Mouse (Mus musculus) small intestine, adult 2 months (tissue): ENCODE measurements at regions not wholly inside any gene's neighbourhood (a gene's known extent, or its start where the extent isn't known, plus 50 kb on each side); places are given as distances from the start of the nearest gene placed in this dataset.

Source experiments
- H3K27ac ChIP-seq: fragments of 200-500 bp; 2 replicates; pipeline ENCODE4 v1.5.1; 2012; ENCODE audit warnings: low read depth, low read length, control low read depth, inconsistent platforms; ENCODE audit not compliant: insufficient read depth
- H3K27me3 ChIP-seq: fragments of 200-500 bp; 2 replicates; pipeline ENCODE4 v1.6.1; 2012; ENCODE audit warnings: mild to moderate bottlenecking, moderate library complexity, low read length, inconsistent platforms; ENCODE audit not compliant: control insufficient read depth, insufficient read depth
- H3K36me3 ChIP-seq: fragments of 200-500 bp; 2 replicates; pipeline ENCODE4 v1.6.1; 2012; ENCODE audit warnings: mild to moderate bottlenecking, low read length, control low read depth, inconsistent platforms; ENCODE audit not compliant: control insufficient read depth, insufficient read depth
- H3K4me1 ChIP-seq: fragments of 200-500 bp; 2 replicates; pipeline ENCODE4 v1.6.1; 2012; ENCODE audit warnings: low read length, inconsistent platforms, mixed read lengths; ENCODE audit not compliant: control insufficient read depth, insufficient read depth, insufficient read length
- H3K4me3 ChIP-seq: fragments of 200-500 bp; 2 replicates; pipeline ENCODE4 v1.5.1; 2012; ENCODE audit warnings: low read depth, mild to moderate bottlenecking, control low read depth, inconsistent platforms, low read length, moderate library complexity
- CTCF ChIP-seq: fragments of 200-500 bp; IDR thresholded peaks from 2 replicates; pipeline ENCODE4 v1.5.1; 2012; ENCODE audit warnings: low read depth, mild to moderate bottlenecking, control low read depth, inconsistent platforms, low read length, moderate library complexity, mixed read lengths; ENCODE audit not compliant: insufficient replicate concordance, insufficient read length; ENCODE audit errors: extremely low read depth
- POLR2A ChIP-seq: fragments of 200-500 bp; IDR thresholded peaks from 2 replicates; pipeline ENCODE4 v1.6.1; 2012; ENCODE audit warnings: low read depth, mild to moderate bottlenecking, control low read depth, inconsistent platforms, low read length, moderate library complexity
- WGBS: fragments of 180-500 bp; shearing (Covaris S2); methylation state at CpG from one replicate; pipeline ENCODE4 v1.1.7; 2018; 5-methylcytosine and 5-hydroxymethylcytosine counted together

- Histone ChIP-seq H3K27ac (no peak overlapping the region), H3K4me1 (no peaks in the 10 kb centered on the region), H3K36me3 (no peaks in the 10 kb centered on the region), H3K27me3 (0 out of 2 replicates have a peak, but pooled peaks cover 3% of the 10 kb centered on the region), H3K4me3 (no peak overlapping the region)
- WGBS = 76% methylated on average over 3 of the region's 3 CpGs
- TF ChIP-seq POLR2A (no peak), CTCF (no peak)
Measured at GRCm38 (mm10) chr6:49966555-49966954, 143.5 kb upstream of the Mpp6 start.

- Histone ChIP-seq H3K4me1 (no peaks in the 10 kb centered on the region), H3K36me3 (no peaks in the 10 kb centered on the region), H3K4me3 (no peak overlapping the region), H3K27me3 (no peaks in the 10 kb centered on the region), H3K27ac (no peak overlapping the region)
- TF ChIP-seq CTCF (no peak), POLR2A (no peak)
- WGBS = 66% methylated on average over 7 of the region's 7 CpGs
Measured at GRCm38 (mm10) chr6:49973258-49973865, 136.7 kb upstream of the Mpp6 start.

DNA sequence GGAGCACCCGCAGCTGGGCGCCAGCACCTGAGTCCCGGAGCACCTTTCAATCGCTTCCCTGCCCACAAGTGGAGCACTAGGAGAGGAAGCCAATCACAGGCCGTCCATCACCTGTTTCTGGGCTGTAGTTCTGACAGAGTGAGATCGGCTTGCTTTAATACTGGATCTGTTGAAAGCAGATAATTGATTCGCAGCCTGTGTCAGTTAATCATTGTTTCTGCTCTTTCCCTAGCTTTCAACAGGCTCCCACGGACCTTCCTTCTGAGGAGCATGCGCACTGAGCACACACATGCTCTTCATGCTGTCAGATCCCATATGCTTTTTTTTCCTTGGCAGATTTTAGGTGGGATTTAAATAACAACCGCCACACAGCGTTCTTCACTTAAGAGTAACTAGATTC is 132.3 kb upstream of the Mpp6 start:
- WGBS = 48% methylated on average over 11 of the region's 11 CpGs

GRCm38 (mm10) chr6:49983740-49984139 is 126.3 kb upstream of the Mpp6 start:
- Histone ChIP-seq H3K27me3 (no peaks in the 10 kb centered on the region), H3K27ac (no peak overlapping the region), H3K4me3 (no peak overlapping the region), H3K4me1 (no peaks in the 10 kb centered on the region), H3K36me3 (no peaks in the 10 kb centered on the region)
- 84% methylated on average over 4 of the region's 4 CpGs for WGBS
- TF ChIP-seq POLR2A (no peak), CTCF (no peak)

More for the DNA sequence above, 132.3 kb upstream of the Mpp6 start:
- no peak overlapping the region for H3K4me3 ChIP-seq
- H3K27ac ChIP-seq = no peak overlapping the region
- H3K36me3 ChIP-seq = no peaks in the 10 kb centered on the region
- TF ChIP-seq CTCF (no peak), POLR2A (no peak)
- no peaks in the 10 kb centered on the region for H3K27me3 ChIP-seq
- H3K4me1 ChIP-seq = no peaks in the 10 kb centered on the region

GRCm38 (mm10) chr6:49985127-49985526 is 124.9 kb upstream of the Mpp6 start:
- TF ChIP-seq POLR2A (no peak), CTCF (no peak)
- 9% methylated on average over 6 of the region's 6 CpGs for WGBS
- no peaks in the 10 kb centered on the region for H3K4me1 ChIP-seq

GRCm38 (mm10) chr6:49987141-49987540 is 122.9 kb upstream of the Mpp6 start:
- H3K36me3 ChIP-seq = no peaks in the 10 kb centered on the region
- H3K4me3 ChIP-seq = no peak overlapping the region
- TF ChIP-seq CTCF = no peak
- TF ChIP-seq POLR2A = no peak
- 94% methylated on average over 5 of the region's 5 CpGs for WGBS
- no peaks in the 10 kb centered on the region for H3K4me1 ChIP-seq
- no peak overlapping the region for H3K27ac ChIP-seq
- H3K27me3 ChIP-seq = no peaks in the 10 kb centered on the region

More at GRCm38 (mm10) chr6:49985127-49985526, 124.9 kb upstream of the Mpp6 start:
- H3K36me3 ChIP-seq = no peaks in the 10 kb centered on the region
- no peak overlapping the region for H3K4me3 ChIP-seq
- H3K27me3 ChIP-seq = no peaks in the 10 kb centered on the region
- no peak overlapping the region for H3K27ac ChIP-seq

DNA sequence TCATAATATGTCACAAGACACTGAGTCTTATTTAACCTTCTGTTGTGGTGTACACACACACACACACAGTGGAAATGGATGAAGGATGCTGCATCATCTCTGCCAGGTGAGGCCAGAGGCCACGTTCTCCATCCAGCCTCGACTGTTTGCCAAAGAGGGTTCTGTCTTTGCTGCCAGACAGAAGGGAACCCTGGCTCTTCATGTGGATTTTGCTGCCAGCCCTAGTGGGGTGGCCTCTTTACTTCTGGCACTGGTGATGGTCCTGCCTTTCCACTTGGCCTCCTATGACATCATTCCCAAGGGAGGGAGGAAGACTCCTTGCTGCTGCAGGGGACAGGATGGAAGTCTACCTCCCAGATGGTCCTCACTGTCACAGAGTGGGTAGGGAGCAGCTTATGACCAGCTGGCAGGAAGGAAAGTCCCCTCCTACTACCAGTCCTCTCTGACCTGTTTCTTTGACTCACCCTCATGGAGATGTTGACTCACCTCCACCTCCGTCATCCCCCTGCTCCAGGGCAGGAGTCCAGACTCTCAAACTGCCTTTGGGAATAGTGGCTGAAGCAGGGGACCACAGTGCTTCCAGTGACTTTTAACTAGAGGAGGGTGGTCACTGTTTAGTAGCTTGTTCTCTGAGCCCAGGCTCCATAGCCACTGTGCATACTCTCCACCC is 122.4 kb upstream of the Mpp6 start:
- H3K4me3 ChIP-seq = no peak overlapping the region
- WGBS = 76% methylated on average over 3 of the region's 3 CpGs
- TF ChIP-seq CTCF = no peak
- TF ChIP-seq POLR2A = no peak
- no peaks in the 10 kb centered on the region for H3K4me1 ChIP-seq
- H3K36me3 ChIP-seq = no peaks in the 10 kb centered on the region
- no peak overlapping the region for H3K27ac ChIP-seq
- no peaks in the 10 kb centered on the region for H3K27me3 ChIP-seq
